Mouse (Mus musculus) heart, embryonic 16.5 days (tissue): ENCODE results near the gene Gm49387. TPM values are rescaled to one million over a fixed set of nuclear protein-coding genes. Genes with fewer than 3 reads are reported as not detected.

Experiments used
- ATAC-seq: fragments of 200-750 bp; cut with Nextera tagmentation; replicated peaks from 2 replicates; pipeline ENCODE4 v1.8.0; 2017; ENCODE audit warnings: moderate number of reproducible peaks; ENCODE audit not compliant: insufficient read depth, low FRiP score; ENCODE audit errors: extremely low read depth
- H3K27ac ChIP-seq: fragments of 300-500 bp; sonication (generic); 2 replicates; pipeline ENCODE4 v1.5.1; 2014; ENCODE audit warnings: mild to moderate bottlenecking, low read length, control low read depth, moderate library complexity
- H3K27me3 ChIP-seq: fragments of 300-500 bp; sonication (generic); 2 replicates; pipeline ENCODE4 v1.6.1; 2014; ENCODE audit warnings: low read length, mixed read lengths; ENCODE audit not compliant: control insufficient read depth, insufficient read depth
- H3K36me3 ChIP-seq: fragments of 300-500 bp; sonication (generic); 2 replicates; pipeline ENCODE4 v1.6.1; 2014; ENCODE audit not compliant: control insufficient read depth, insufficient read depth
- H3K4me1 ChIP-seq: fragments of 300-500 bp; sonication (generic); 2 replicates; pipeline ENCODE4 v1.6.1; 2014; ENCODE audit warnings: low read length, mixed read lengths; ENCODE audit not compliant: control insufficient read depth, insufficient read depth
- H3K4me2 ChIP-seq: fragments of 300-500 bp; sonication (generic); 2 replicates; pipeline ENCODE4 v1.6.1; 2014; ENCODE audit warnings: low read depth, mild to moderate bottlenecking, control low read depth, low read length
- H3K4me3 ChIP-seq: fragments of 300-500 bp; sonication (generic); 2 replicates; pipeline ENCODE4 v1.5.1; 2014; ENCODE audit warnings: mild to moderate bottlenecking, control low read depth, low read length
- H3K9ac ChIP-seq: fragments of 300-500 bp; sonication (generic); 2 replicates; pipeline ENCODE4 v1.6.1; 2014; ENCODE audit warnings: low read length, control low read depth
- H3K9me3 ChIP-seq: fragments of 300-500 bp; sonication (generic); replicated peaks from 2 replicates; pipeline ENCODE4 v1.6.1; 2016; ENCODE audit warnings: low read length; ENCODE audit not compliant: control insufficient read depth
- WGBS: fragments of 180-500 bp; shearing (Covaris S2); extraction: QIAGEN DNeasy Blood & Tissue Kit; methylation state at CpG from one replicate; pipeline ENCODE4 v1.1.7; 2014; 5-methylcytosine and 5-hydroxymethylcytosine counted together
- polyA plus RNA-seq: library from polyadenylated mRNA; unstranded; fragments of >200 nt; fragmentation: Nextera tagmentation; extraction: Ambion mirVana; gene quantifications from 2 replicates; pipeline ENCODE4 v1.2.1, GENCODE M21; 2015

Gm49387 gene
- 0.87 and 4.3 TPM in 2 replicates for polyA plus RNA-seq

GRCm38 (mm10) chr14:31640346-31640889 is at the start of gene Gm49387:
Gm49387 (minus strand) TSS chr14:31640878.
- no peaks in the 10 kb centered on the region for H3K27me3 ChIP-seq
- peak within 1 kb of the TSS; percentile 90 for H3K27ac ChIP-seq
- peak; percentile 25 for ATAC-seq
- H3K4me1 ChIP-seq = peaks cover 9% of the 10 kb centered on the region
- WGBS = 3% methylated on average over 26 of the region's 26 CpGs
- peak within 1 kb of the TSS; percentile 90 for H3K4me3 ChIP-seq
- no peaks in the 10 kb centered on the region for H3K36me3 ChIP-seq
- H3K9me3 ChIP-seq = no peaks in the 10 kb centered on the region
- H3K4me2 ChIP-seq = peak within 1 kb of the TSS; percentile 81
- peak within 1 kb of the TSS; percentile 83 for H3K9ac ChIP-seq

- Histone ChIP-seq H3K36me3 (no peaks in the 10 kb centered on the region), H3K4me1 (peaks cover 6% of the 10 kb centered on the region), H3K4me3 (no peak overlapping the region), H3K9ac (no peak overlapping the region), H3K27me3 (no peaks in the 10 kb centered on the region), H3K4me2 (no peak overlapping the region), H3K27ac (no peak overlapping the region), H3K9me3 (no peaks in the 10 kb centered on the region)
- ATAC-seq = no peak
- WGBS = 84% methylated on average over 1 of the region's 1 CpGs
Measured at GRCm38 (mm10) chr14:31686231-31686630, 45.6 kb upstream of the Gm49387 start.

- no peaks in the 10 kb centered on the region for H3K9me3 ChIP-seq
- H3K4me1 ChIP-seq = peaks cover 6% of the 10 kb centered on the region
- no peak overlapping the region for H3K27ac ChIP-seq
- ATAC-seq = no peak
- H3K36me3 ChIP-seq = no peaks in the 10 kb centered on the region
- H3K9ac ChIP-seq = no peak overlapping the region
- H3K4me3 ChIP-seq = no peak overlapping the region
- WGBS = 82% methylated on average over 10 of the region's 10 CpGs
- H3K4me2 ChIP-seq = 0 out of 2 replicates have a peak overlapping the region, but pooled peaks have one; percentile 12
- H3K27me3 ChIP-seq = no peaks in the 10 kb centered on the region
Measured at GRCm38 (mm10) chr14:31685680-31686079, 45.0 kb upstream of the Gm49387 start.

GRCm38 (mm10) chr14:31684343-31685040 is 43.8 kb upstream of the Gm49387 start:
- H3K27ac ChIP-seq = no peak overlapping the region
- no peaks in the 10 kb centered on the region for H3K36me3 ChIP-seq
- peaks cover 6% of the 10 kb centered on the region for H3K4me1 ChIP-seq
- H3K9ac ChIP-seq = no peak overlapping the region
- no peak overlapping the region for H3K4me2 ChIP-seq
- H3K27me3 ChIP-seq = no peaks in the 10 kb centered on the region
- no peak overlapping the region for H3K4me3 ChIP-seq
- 52% methylated on average over 7 of the region's 7 CpGs for WGBS
- ATAC-seq = no peak
- H3K9me3 ChIP-seq = no peaks in the 10 kb centered on the region

- Histone ChIP-seq H3K27me3 (no peaks in the 10 kb centered on the region), H3K4me2 (no peak overlapping the region), H3K36me3 (no peaks in the 10 kb centered on the region), H3K9ac (no peak overlapping the region), H3K4me1 (peaks cover 2% of the 10 kb centered on the region; the same call in 1 of the 2 replicates), H3K4me3 (no peak overlapping the region), H3K9me3 (no peaks in the 10 kb centered on the region), H3K27ac (no peak overlapping the region)
- no peak for ATAC-seq
- WGBS = 91% methylated on average over 2 of the region's 2 CpGs
Measured at GRCm38 (mm10) chr14:31683610-31684009, 42.9 kb upstream of the Gm49387 start.

GRCm38 (mm10) chr14:31681931-31682555 is 41.4 kb upstream of the Gm49387 start:
- Histone ChIP-seq H3K36me3 (no peaks in the 10 kb centered on the region), H3K4me1 (peaks cover 2% of the 10 kb centered on the region; the same call in 1 of the 2 replicates), H3K27ac (no peak overlapping the region), H3K4me3 (no peak overlapping the region), H3K9ac (no peak overlapping the region), H3K4me2 (no peak overlapping the region), H3K27me3 (no peaks in the 10 kb centered on the region), H3K9me3 (no peaks in the 10 kb centered on the region)
- no peak for ATAC-seq
- 52% methylated on average over 5 of the region's 5 CpGs for WGBS

GRCm38 (mm10) chr14:31681291-31681690 is 40.6 kb upstream of the Gm49387 start:
- 83% methylated on average over 9 of the region's 9 CpGs for WGBS
- no peaks in the 10 kb centered on the region for H3K9me3 ChIP-seq
- H3K36me3 ChIP-seq = no peaks in the 10 kb centered on the region
- no peak overlapping the region for H3K4me2 ChIP-seq
- H3K4me1 ChIP-seq = peaks cover 2% of the 10 kb centered on the region; the same call in 1 of the 2 replicates
- no peak overlapping the region for H3K9ac ChIP-seq
- H3K27ac ChIP-seq = no peak overlapping the region
- no peak for ATAC-seq
- H3K27me3 ChIP-seq = no peaks in the 10 kb centered on the region
- H3K4me3 ChIP-seq = no peak overlapping the region

- ATAC-seq = no peak
- H3K9ac ChIP-seq = no peak overlapping the region
- no peak overlapping the region for H3K4me2 ChIP-seq
- no peaks in the 10 kb centered on the region for H3K27me3 ChIP-seq
- 85% methylated on average over 3 of the region's 3 CpGs for WGBS
- H3K4me1 ChIP-seq = peaks cover 2% of the 10 kb centered on the region; the same call in 1 of the 2 replicates
- H3K4me3 ChIP-seq = no peak overlapping the region
- H3K27ac ChIP-seq = no peak overlapping the region
- no peaks in the 10 kb centered on the region for H3K36me3 ChIP-seq
- H3K9me3 ChIP-seq = no peaks in the 10 kb centered on the region
Measured at GRCm38 (mm10) chr14:31680656-31681055, 40.0 kb upstream of the Gm49387 start.
